Mouse (Mus musculus): Measurements from ENCODE around the gene Zdhhc22. TPM values are rescaled to one million over a fixed set of nuclear protein-coding genes. Genes with fewer than 3 reads are reported as not detected.

Gene Zdhhc22
- polyA plus RNA-seq, 1 experiment from 2014 or later = 0.05 TPM

- H3K36me3 ChIP-seq (replicated peaks) = peaks cover 46% of the 10 kb centered on the region
- 94% methylated on average over 3 of the region's 3 CpGs for WGBS
- H3K27me3 ChIP-seq (replicated peaks; ENCODE audit: low read depth, poor library complexity, severe bottlenecking) = no peaks in the 10 kb centered on the region
- peaks cover 30% of the 10 kb centered on the region for H3K4me1 ChIP-seq
- no peak overlapping the region for H3K27ac ChIP-seq (replicated peaks)
- no peak overlapping the region for H3K4me3 ChIP-seq
- no peaks in the 10 kb centered on the region for H3K9me3 ChIP-seq
- no peak for DNase-seq (ENCODE audit: low spot score)
Measured at GRCm38 (mm10) chr12:86950961-86951360, 39.3 kb downstream of the Zdhhc22 start.

GRCm38 (mm10) chr12:86950161-86950960 lies 39.9 kb downstream of the Zdhhc22 start:
- H3K27me3 ChIP-seq (replicated peaks; ENCODE audit: low read depth, poor library complexity, severe bottlenecking) = no peaks in the 10 kb centered on the region
- no peak overlapping the region for H3K4me3 ChIP-seq
- no peaks in the 10 kb centered on the region for H3K9me3 ChIP-seq
- WGBS = 88% methylated on average over 16 of the region's 16 CpGs
- H3K27ac ChIP-seq (replicated peaks) = no peak overlapping the region
- DNase-seq (ENCODE audit: low spot score) = no peak
- peaks cover 35% of the 10 kb centered on the region for H3K4me1 ChIP-seq
- H3K36me3 ChIP-seq (replicated peaks) = peaks cover 40% of the 10 kb centered on the region

DNA sequence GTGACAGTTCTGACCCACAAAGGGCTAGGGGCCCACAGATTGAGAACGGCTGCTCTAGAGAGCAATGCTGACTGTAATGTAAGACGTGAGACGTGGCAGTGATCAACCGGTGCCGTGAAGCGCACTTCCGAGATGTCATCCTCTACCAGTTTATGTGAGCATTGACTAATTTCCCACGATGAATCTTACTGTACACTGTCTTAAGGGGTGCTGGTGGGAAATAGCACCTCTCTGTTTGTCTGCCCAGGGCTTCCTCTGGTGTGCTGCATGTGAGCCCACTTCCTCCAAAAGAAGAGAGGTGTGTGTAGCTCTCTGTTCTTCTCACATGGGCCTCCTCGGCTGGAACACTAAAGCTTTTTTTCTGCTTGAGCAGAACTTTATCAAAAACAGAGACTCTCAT lies 40.7 kb downstream of the Zdhhc22 start:
- WGBS = 89% methylated on average over 9 of the region's 9 CpGs
- peaks cover 32% of the 10 kb centered on the region for H3K36me3 ChIP-seq (replicated peaks)
- DNase-seq (ENCODE audit: low spot score) = no peak
- peaks cover 38% of the 10 kb centered on the region for H3K4me1 ChIP-seq
- H3K9me3 ChIP-seq = no peaks in the 10 kb centered on the region
- no peaks in the 10 kb centered on the region for H3K27me3 ChIP-seq (replicated peaks; ENCODE audit: low read depth, poor library complexity, severe bottlenecking)
- H3K27ac ChIP-seq (replicated peaks) = no peak overlapping the region
- no peak overlapping the region for H3K4me3 ChIP-seq

GRCm38 (mm10) chr12:86948627-86949026 lies 41.6 kb downstream of the Zdhhc22 start:
- Histone ChIP-seq H3K9me3 (no peaks in the 10 kb centered on the region), H3K36me3 (replicated peaks) (peaks cover 23% of the 10 kb centered on the region), H3K4me1 (peaks cover 38% of the 10 kb centered on the region), H3K4me3 (peak overlapping the region; percentile 81), H3K27ac (replicated peaks) (no peak overlapping the region), H3K27me3 (replicated peaks; ENCODE audit: low read depth, poor library complexity, severe bottlenecking) (no peaks in the 10 kb centered on the region)
- no peak for DNase-seq (ENCODE audit: low spot score)
- 78% methylated on average over 6 of the region's 6 CpGs for WGBS

- 22% methylated on average over 26 of the region's 26 CpGs for WGBS
- Histone ChIP-seq H3K27ac (replicated peaks) (peak overlapping the region; percentile 99), H3K4me3 (peak overlapping the region; percentile 81), H3K27me3 (replicated peaks; ENCODE audit: low read depth, poor library complexity, severe bottlenecking) (no peaks in the 10 kb centered on the region), H3K36me3 (replicated peaks) (peaks cover 15% of the 10 kb centered on the region), H3K4me1 (peaks cover 38% of the 10 kb centered on the region), H3K9me3 (no peaks in the 10 kb centered on the region)
- DNase-seq (ENCODE audit: low spot score) = peak; percentile 13
Measured at GRCm38 (mm10) chr12:86947681-86948401, 42.4 kb downstream of the Zdhhc22 start.

GRCm38 (mm10) chr12:86946862-86947574 lies 43.2 kb downstream of the Zdhhc22 start, which contains the start of gene Cipc:
TSS of gene Cipc (plus strand) at chr12:86947043.
- peak; percentile 100 for DNase-seq (ENCODE audit: low spot score)
- peak within 1 kb of the TSS; percentile 99 for H3K27ac ChIP-seq (replicated peaks)
- H3K27me3 ChIP-seq (replicated peaks; ENCODE audit: low read depth, poor library complexity, severe bottlenecking) = no peaks in the 10 kb centered on the region
- peaks cover 44% of the 10 kb centered on the region for H3K4me1 ChIP-seq
- peak within 1 kb of the TSS; percentile 81 for H3K4me3 ChIP-seq
- WGBS = under 1% methylated on average over 64 of the region's 64 CpGs
- H3K9me3 ChIP-seq = no peaks in the 10 kb centered on the region
- H3K36me3 ChIP-seq (replicated peaks) = peaks cover 9% of the 10 kb centered on the region; the same call in 1 of the 2 replicates

DNA sequence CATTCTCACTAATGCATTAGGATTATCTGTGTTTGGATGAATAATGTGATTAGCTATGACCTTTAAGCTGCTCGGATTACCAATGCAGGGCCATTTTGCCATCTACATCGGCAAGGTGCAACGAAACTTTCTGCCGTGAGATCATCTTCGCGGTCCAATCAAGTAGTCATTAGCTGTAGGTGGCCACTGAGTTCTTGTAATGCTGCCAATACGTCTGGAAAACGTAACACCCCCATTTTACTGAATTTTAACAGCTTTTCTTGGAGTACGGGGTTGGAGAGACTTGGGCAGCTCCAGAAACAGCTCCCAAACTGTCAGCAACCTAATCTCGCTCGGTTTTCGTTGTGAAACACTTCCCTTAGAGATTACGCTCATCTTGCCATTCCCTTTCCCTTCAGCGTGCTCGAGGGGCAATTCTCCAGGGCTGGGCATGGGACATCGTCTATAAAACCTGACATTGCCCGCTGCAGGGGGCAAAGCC lies 43.9 kb downstream of the Zdhhc22 start:
- Histone ChIP-seq H3K27ac (replicated peaks) (peak overlapping the region; percentile 99), H3K4me1 (peaks cover 50% of the 10 kb centered on the region), H3K4me3 (peak overlapping the region; percentile 81), H3K27me3 (replicated peaks; ENCODE audit: low read depth, poor library complexity, severe bottlenecking) (no peaks in the 10 kb centered on the region), H3K9me3 (no peaks in the 10 kb centered on the region), H3K36me3 (replicated peaks) (peaks cover 9% of the 10 kb centered on the region; the same call in 1 of the 2 replicates)
- 2% methylated on average over 17 of the region's 17 CpGs for WGBS
- DNase-seq (ENCODE audit: low spot score) = no peak

DNA sequence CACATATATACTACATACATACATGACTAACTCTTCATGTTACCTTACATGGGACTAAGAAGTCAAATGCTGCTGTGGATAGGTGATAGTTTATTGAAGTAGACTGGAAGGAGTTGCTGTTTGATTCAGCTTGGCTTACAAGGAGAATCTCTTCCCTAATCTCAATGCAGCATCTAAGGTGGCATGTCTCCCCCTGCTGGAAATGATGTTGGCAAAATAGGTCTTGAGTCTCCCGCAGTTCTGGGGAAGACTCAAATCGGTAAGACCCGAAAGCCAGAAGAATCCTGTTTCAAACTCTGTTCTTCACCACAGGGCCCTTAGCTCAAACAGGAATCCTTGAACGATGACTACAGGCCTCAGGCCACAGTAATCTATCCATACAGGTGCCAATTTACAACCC lies 45.1 kb downstream of the Zdhhc22 start:
- H3K27ac ChIP-seq (replicated peaks) = no peak overlapping the region
- DNase-seq (ENCODE audit: low spot score) = peak; percentile 63
- H3K4me1 ChIP-seq = peaks cover 59% of the 10 kb centered on the region
- WGBS = 3% methylated on average over 4 of the region's 4 CpGs
- H3K36me3 ChIP-seq (replicated peaks) = no peaks in the 10 kb centered on the region
- H3K9me3 ChIP-seq = no peaks in the 10 kb centered on the region
- no peak overlapping the region for H3K4me3 ChIP-seq
- H3K27me3 ChIP-seq (replicated peaks; ENCODE audit: low read depth, poor library complexity, severe bottlenecking) = no peaks in the 10 kb centered on the region

GRCm38 (mm10) chr12:86943421-86943820 lies 46.8 kb downstream of the Zdhhc22 start:
- Histone ChIP-seq H3K27ac (replicated peaks) (no peak overlapping the region), H3K4me1 (peaks cover 46% of the 10 kb centered on the region)

GRCm38 (mm10) chr12:86941734-86942486 lies 48.3 kb downstream of the Zdhhc22 start:
- peak; percentile 36 for DNase-seq (ENCODE audit: low spot score)
- H3K27me3 ChIP-seq (replicated peaks; ENCODE audit: low read depth, poor library complexity, severe bottlenecking) = no peaks in the 10 kb centered on the region
- no peak overlapping the region for H3K4me3 ChIP-seq
- H3K4me1 ChIP-seq = peaks cover 35% of the 10 kb centered on the region
- 0 out of 2 replicates have a peak overlapping the region, but pooled peaks have one; percentile 8 for H3K27ac ChIP-seq (replicated peaks)
- H3K9me3 ChIP-seq = no peaks in the 10 kb centered on the region
- H3K36me3 ChIP-seq (replicated peaks) = no peaks in the 10 kb centered on the region
- 56% methylated on average over 5 of the region's 5 CpGs for WGBS

More at GRCm38 (mm10) chr12:86943421-86943820, 46.8 kb downstream of the Zdhhc22 start:
- no peak overlapping the region for H3K4me3 ChIP-seq
- 91% methylated on average over 8 of the region's 8 CpGs for WGBS
- H3K36me3 ChIP-seq (replicated peaks) = no peaks in the 10 kb centered on the region
- no peaks in the 10 kb centered on the region for H3K27me3 ChIP-seq (replicated peaks; ENCODE audit: low read depth, poor library complexity, severe bottlenecking)
- DNase-seq (ENCODE audit: low spot score) = no peak
- H3K9me3 ChIP-seq = no peaks in the 10 kb centered on the region

- Histone ChIP-seq H3K9me3 (no peaks in the 10 kb centered on the region), H3K27me3 (replicated peaks; ENCODE audit: low read depth, poor library complexity, severe bottlenecking) (no peaks in the 10 kb centered on the region), H3K4me1 (peaks cover 32% of the 10 kb centered on the region), H3K36me3 (replicated peaks) (no peaks in the 10 kb centered on the region), H3K27ac (replicated peaks) (peak overlapping the region; percentile 63; the same call in 1 of the 2 replicates), H3K4me3 (no peak overlapping the region)
- DNase-seq (ENCODE audit: low spot score) = no peak
- WGBS = 46% methylated on average over 11 of the region's 11 CpGs
Measured at GRCm38 (mm10) chr12:86941173-86941572, 49.1 kb downstream of the Zdhhc22 start.
